19 mouse cellular contexts compared by ENCODE assay signal in the genomic region with DNA sequence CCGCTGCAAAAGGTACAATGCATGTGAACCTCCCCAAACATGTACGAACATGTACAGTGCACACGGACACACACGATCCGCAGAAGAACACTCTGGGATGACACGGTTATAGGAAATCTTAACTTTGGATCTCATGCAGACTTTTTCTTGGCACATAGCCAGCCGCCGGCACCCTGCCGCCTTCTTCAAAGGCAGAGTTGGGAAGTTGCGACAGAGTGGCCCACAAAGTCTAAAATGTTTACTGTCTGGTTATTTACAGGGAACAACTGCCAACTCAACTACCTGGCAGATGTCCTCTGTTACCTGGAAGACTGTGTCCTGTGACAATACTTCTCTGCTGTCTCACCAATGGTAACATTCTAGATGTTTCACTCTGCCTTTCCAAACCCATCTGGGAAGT. TPM values are rescaled to one million over a fixed set of nuclear protein-coding genes. Genes with fewer than 3 reads are reported as not detected.
A peak's percentile ranks its signal among the peaks of the same experiment; 100 is the strongest.
DNase-seq lines count a peak whose midpoint lies in the region; ATAC-seq lines count a peak whose summit lies in the region.
"Had no signal": no experiment of that assay in that cellular context is flagged by ENCODE, and none has a peak within 500 bp of the region (broad histone marks: within the 10 kb centered on the region; RNA-seq: fewer than 3 reads in every experiment).

No protein-coding gene starts in this region.

- H3K27me3 ChIP-seq in kidney, embryonic 16.5 days (ENCODE audit: insufficient read depth, low read length), result no peaks in the 10 kb centered on the region
- H3K27me3 ChIP-seq: embryonic facial prominence, embryonic 13.5 days; forebrain, embryonic 13.5 days; hindbrain, embryonic 15.5 days; lung, embryonic 15.5 days had no signal

- ATAC-seq in kidney, embryonic 16.5 days (ENCODE audit: low FRiP score, low TSS enrichment), result no peak
- ATAC-seq: activated CD4-positive, CD25-positive, alpha-beta regulatory T cell, adult 4 months; forebrain, embryonic 13.5 days had no signal

- DNase-seq in kidney, postnatal 36 days, result peak; percentile 33 to 56
- DNase-seq in ovary, postnatal 14 days (ENCODE audit: low spot score), result peak; percentile 6
- no peak for DNase-seq in ovary, postnatal 10 days (ENCODE audit: low spot score)
- peak; percentile 75 for DNase-seq in adrenal gland, postnatal 10 days
- peak; percentile 38 for DNase-seq in yolk sac, embryonic 10.5 days (ENCODE audit: low spot score)
- no peak for DNase-seq in thymus, postnatal 10 days (ENCODE audit: low spot score in 2 of 2)

- H3K4me2 ChIP-seq in kidney, embryonic 16.5 days (replicated peaks; ENCODE audit: low read depth, low read length), result no peak overlapping the region
- H3K4me2 ChIP-seq: embryonic facial prominence, embryonic 13.5 days; forebrain, embryonic 13.5 days; hindbrain, embryonic 15.5 days; lung, embryonic 15.5 days had no signal

- H3K27ac ChIP-seq in kidney, embryonic 16.5 days (ENCODE audit: low read length), result no peak overlapping the region
- H3K27ac ChIP-seq: embryonic facial prominence, embryonic 13.5 days; forebrain, embryonic 13.5 days; hindbrain, embryonic 15.5 days; kidney, postnatal 0 days; limb, embryonic 10.5 days; lung, embryonic 15.5 days; midbrain, embryonic 10.5 days had no signal

- H3K4me3 ChIP-seq in kidney, embryonic 16.5 days (ENCODE audit: low read length), result no peak overlapping the region
- H3K4me3 ChIP-seq: embryonic facial prominence, embryonic 13.5 days; forebrain, embryonic 13.5 days; hindbrain, embryonic 15.5 days; limb, embryonic 10.5 days; lung, embryonic 15.5 days; midbrain, embryonic 10.5 days; myocyte had no signal

- WGBS in kidney, embryonic 16.5 days, result 74% methylated on average over 10 of the region's 10 CpGs

- H3K36me3 ChIP-seq in kidney, embryonic 16.5 days (ENCODE audit: insufficient read depth, low read length), result no peaks in the 10 kb centered on the region
- H3K36me3 ChIP-seq: embryonic facial prominence, embryonic 13.5 days; hindbrain, embryonic 15.5 days; limb, embryonic 10.5 days; lung, embryonic 15.5 days; midbrain, embryonic 10.5 days had no signal

- no peaks in the 10 kb centered on the region for H3K4me1 ChIP-seq in kidney, embryonic 16.5 days (ENCODE audit: insufficient read depth, low read length)
- H3K4me1 ChIP-seq: embryonic facial prominence, embryonic 13.5 days; forebrain, embryonic 13.5 days; hindbrain, embryonic 15.5 days; limb, embryonic 10.5 days; lung, embryonic 15.5 days had no signal

- no peaks in the 10 kb centered on the region for H3K9me3 ChIP-seq in kidney, embryonic 16.5 days (ENCODE audit: low read length)
- H3K9me3 ChIP-seq: embryonic facial prominence, embryonic 13.5 days; forebrain, embryonic 13.5 days; hindbrain, embryonic 15.5 days; limb, embryonic 10.5 days; lung, embryonic 15.5 days; midbrain, embryonic 10.5 days had no signal

- H3K9ac ChIP-seq in kidney, embryonic 16.5 days (replicated peaks; ENCODE audit: low read length), result no peak overlapping the region
- H3K9ac ChIP-seq: embryonic facial prominence, embryonic 13.5 days; forebrain, embryonic 13.5 days; hindbrain, embryonic 15.5 days; lung, embryonic 15.5 days had no signal

RNA-seq across cellular contexts. Expression of gene Slc13a3, which starts 30.0 kb away (rescaled TPM):
- 4.3 and 4.5 TPM in 2 replicates for polyA plus RNA-seq in kidney, embryonic 16.5 days (2015; fragmentation: Nextera tagmentation; extraction: Ambion mirVana)
- 10 to 100 TPM; 17.4 to 38.9 TPM for total RNA-seq in adrenal gland, postnatal 10 days (2021)
- polyA plus RNA-seq: activated CD4-positive, CD25-positive, alpha-beta regulatory T cell, adult 4 months; limb, embryonic 10.5 days had no signal

RNA-seq across cellular contexts. Expression of gene Ocstamp, which starts 42.8 kb away (rescaled TPM):
- polyA plus RNA-seq in kidney, embryonic 16.5 days (2015; fragmentation: Nextera tagmentation; extraction: Ambion mirVana), result not detected in 2 replicates
- under 1 TPM; 0.30 to 0.51 TPM for total RNA-seq in adrenal gland, postnatal 10 days (2021)
- total RNA-seq: heart, adult 8-10 months; heart, postnatal 14 days; layer of hippocampus, postnatal 25 days had no signal
- polyA plus RNA-seq: activated CD4-positive, CD25-positive, alpha-beta regulatory T cell, adult 4 months; embryonic facial prominence, embryonic 13.5 days; forebrain, embryonic 13.5 days; hindbrain, embryonic 15.5 days; lung, embryonic 15.5 days; myocyte had no signal

RNA-seq across cellular contexts. Expression of gene Trp53rka, which starts 50.1 kb away (rescaled TPM):
- 37.7 and 38.9 TPM in 2 replicates for polyA plus RNA-seq in kidney, embryonic 16.5 days (2015; fragmentation: Nextera tagmentation; extraction: Ambion mirVana)
- 10 to 100 TPM; 13.8 to 16.8 TPM for total RNA-seq in adrenal gland, postnatal 10 days (2021)

RNA-seq across cellular contexts. Expression of gene Zfp334, which starts 54.9 kb away (rescaled TPM):
- 8.7 and 8.9 TPM in 2 replicates for polyA plus RNA-seq in kidney, embryonic 16.5 days (2015; fragmentation: Nextera tagmentation; extraction: Ambion mirVana)
- total RNA-seq in adrenal gland, postnatal 10 days (2021), result 1 to 10 TPM; 5.1 to 6.0 TPM

Comparison
In these comparisons a context has a peak if more than half of its experiments do, and no peak if none do; other contexts are left out.
1. DNase-seq: peak in kidney, postnatal 36 days (2 of 2), ovary, postnatal 14 days (single experiment), adrenal gland, postnatal 10 days (single experiment) and yolk sac, embryonic 10.5 days (single experiment); none in ovary, postnatal 10 days (single experiment) and thymus, postnatal 10 days (0 of 2).